Mouse (Mus musculus): ENCODE data around the gene Gm12117.

Gene Gm12117

DNA sequence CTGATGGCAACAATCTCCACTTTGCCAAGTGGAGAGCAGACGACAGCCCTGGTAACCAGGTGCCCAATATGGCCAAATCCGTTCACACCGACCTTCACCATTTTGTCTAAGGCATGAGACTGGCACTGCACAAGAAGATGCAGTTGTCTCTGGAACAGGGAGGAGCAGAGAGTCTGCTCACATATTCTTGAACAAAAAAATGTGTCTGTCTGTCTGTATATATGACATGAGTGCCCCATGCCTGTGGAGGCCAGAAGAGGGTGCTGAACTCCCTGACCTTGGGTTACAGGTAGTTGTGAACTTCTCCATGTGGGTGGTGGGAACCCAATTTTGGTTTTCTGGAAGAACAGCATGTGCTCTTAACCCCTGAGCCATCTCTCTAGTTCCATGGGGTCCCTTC is at the start of gene Gm12117:
Gm12117 (minus strand) TSS at position 101 of the 400 bp plus-strand sequence.
- DNase-seq (ENCODE audit: low read depth, low spot score), result no peak

DNA sequence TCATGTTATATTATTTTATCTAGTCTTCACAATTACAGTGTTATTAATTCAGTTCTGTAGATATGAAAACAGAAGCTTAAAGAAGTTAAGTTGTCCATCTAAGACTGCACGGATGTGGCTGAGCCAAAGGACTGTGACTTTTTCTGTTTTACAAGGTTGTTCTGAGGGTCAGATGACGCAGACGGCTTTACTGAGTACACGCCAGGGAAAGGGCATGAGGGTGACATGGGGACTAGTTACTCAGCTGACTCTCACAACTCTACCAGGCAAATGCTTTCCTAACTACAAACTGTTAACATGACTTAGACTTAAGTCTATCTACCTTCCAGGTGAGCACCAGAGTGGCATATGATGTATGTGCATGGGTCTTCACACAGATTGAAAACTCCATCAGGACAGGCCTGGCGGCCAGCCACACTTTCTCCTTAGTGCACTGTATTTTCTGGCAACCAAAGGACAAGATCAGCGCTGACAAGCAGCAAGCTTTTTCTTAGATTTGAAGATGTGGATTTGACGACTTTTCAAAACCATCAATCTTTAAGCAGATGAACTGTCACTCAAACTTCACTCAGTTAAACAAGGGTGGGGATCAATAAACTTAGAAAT is 42.6 kb upstream of the Gm12117 start:
- no peak for DNase-seq (ENCODE audit: low read depth, low spot score)

DNA sequence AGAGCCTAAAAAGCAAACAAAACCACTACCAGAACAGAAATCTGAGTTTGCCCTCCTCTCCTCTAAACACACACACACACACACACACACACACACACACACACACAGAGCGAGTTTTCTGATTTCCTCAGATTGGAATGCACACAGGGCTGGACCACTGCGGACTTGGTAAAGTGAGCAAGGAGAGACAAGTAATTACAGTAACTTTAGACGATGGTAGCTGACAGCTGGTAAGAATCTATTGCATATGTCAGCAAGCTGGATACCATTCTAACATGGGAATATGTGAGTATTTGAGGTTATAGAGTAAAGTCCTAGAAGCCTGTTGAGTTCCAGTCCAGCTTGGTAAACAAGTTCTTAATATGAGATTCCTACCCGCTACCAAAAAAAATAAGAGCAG is 33.0 kb upstream of the Gm12117 start:
- DNase-seq (ENCODE audit: low read depth, low spot score), result no peak

DNA sequence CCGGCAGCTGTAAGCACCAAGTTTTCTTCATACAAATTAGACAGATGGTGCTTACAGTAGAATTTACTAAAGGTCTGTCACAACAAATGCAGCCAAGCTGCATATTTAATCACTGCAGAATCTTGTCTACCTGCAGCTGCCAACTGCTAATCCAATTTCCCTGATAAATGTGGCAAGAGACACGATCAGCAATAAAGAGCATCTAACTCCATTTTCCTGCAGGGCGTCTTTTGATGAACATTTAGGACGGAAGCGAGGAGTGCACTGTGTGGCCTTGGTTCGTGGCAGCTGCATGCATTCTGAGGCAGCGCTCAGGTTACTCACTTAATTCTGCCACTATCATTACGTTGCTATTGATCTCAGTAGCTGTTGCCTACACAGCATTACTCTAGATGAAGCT is 24.3 kb upstream of the Gm12117 start:
- DNase-seq (ENCODE audit: low read depth, low spot score), result no peak

DNA sequence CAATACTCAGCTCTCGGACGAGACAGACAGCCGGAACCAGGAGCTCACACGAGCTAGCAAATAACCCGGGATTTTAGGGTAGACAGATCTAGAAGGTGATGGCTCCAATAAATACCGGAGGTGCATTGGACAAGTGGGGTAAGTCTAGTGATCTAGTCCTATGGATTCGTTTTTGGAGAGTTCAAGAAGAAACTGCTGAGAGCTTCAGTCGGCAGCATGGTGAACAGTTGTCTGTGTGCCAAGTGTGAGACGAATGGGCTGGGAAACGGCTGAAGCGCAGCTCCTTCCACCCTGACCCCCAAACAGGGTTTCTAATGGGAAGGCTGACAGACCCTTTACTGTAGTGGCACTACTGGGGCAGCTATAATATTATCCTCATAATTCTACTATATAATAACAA is 22.8 kb upstream of the Gm12117 start:
- DNase-seq (ENCODE audit: low read depth, low spot score), result no peak

DNA sequence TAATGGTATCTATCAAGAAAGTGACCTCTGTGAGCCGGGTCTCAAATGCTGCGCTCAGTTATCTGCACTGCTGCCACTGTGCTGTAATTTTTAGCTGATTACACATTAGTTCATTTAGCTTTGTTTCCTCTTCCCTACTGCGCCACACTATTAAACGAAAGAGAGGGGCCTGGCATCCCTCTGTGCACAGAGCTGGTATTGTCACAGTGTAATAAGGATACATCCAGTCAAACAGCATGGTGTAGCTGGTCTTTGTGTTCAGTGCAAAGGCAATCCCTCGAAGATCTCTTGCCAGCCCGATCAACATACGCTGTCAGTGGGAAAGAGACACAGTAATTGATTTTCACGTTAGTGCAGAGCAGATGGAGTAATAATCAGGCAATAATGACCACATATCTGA is 20.6 kb upstream of the Gm12117 start:
- DNase-seq (ENCODE audit: low read depth, low spot score), result no peak

DNA sequence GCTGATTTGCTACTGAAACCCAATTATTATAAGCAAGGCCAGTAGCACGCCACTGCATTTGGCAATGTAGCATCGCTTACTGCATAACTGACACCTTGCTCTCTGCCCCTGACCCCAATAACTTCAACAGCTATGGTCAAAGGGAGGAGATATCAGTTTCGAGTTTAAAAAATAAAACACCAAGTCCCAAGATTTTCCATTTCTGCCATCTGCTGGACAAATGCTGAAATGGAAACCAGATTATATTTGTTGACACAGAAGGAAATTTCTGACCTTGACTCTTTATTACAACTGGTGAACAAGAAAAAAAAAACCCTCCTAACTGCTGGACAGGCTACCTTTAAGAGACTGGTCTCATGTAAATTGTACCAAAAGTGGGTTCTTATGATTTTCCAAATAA is 18.9 kb upstream of the Gm12117 start:
- peak; percentile 4 for DNase-seq (ENCODE audit: low read depth, low spot score)

DNA sequence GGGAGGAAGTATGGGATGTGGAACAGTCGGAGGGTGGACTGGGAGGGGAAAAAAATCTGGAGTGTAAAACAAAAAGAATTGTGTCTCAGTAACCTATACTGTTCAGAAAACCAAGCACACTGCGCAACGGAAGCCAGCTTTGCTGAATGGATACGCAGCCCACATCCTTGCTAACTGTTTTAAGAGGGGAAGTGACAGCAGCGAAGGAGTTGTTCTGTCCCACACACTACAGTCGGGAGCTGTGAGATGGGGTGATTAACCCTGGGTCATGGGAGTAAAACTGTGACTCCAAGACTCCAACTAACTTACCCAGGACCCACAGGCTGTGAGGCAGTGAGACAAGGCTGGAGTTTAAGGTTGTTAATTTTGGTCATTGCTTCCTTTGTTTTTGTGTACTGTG is 17.5 kb upstream of the Gm12117 start:
- no peak for DNase-seq (ENCODE audit: low read depth, low spot score)

DNA sequence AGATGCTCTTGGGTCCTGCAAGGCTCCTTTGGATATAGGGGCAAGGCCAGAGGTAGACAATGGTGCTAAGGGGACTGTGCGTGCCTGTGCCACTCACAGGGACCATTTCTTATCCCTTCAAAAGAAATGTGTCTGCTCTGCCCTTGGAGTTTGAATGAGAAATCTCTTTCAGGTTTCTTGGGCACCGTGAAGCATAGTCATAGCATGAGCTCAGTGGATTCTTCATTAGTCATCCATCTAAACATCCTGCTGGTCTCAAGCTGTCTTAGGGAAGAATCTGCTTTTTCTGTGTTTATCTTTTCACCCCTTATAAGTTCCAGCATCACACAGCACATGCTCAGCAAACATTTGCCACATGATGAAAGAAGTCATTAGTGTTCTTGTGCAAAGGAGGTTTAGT is 2.0 kb upstream of the Gm12117 start:
- no peak for DNase-seq (ENCODE audit: low read depth, low spot score)

DNA sequence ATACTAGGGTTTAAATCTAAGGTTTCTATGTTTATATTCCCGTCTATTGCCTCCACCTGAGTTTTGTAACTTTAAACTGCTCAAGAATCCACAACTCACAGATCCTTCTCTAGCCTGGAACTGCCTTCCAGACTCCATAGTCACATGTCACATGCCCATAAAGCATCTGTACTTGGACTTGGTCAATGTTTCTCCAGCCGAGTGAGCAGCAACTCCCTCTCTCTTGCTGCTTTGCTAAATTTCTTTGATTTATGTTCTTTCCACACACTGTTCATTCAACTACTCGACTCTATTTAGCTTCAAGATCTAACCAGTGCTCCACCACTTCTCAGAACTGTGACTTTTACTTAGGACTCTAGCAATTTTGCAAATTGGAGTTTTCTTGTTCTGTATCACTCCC is 1.7 kb downstream of the Gm12117 start:
- DNase-seq (ENCODE audit: low read depth, low spot score), result no peak

DNA sequence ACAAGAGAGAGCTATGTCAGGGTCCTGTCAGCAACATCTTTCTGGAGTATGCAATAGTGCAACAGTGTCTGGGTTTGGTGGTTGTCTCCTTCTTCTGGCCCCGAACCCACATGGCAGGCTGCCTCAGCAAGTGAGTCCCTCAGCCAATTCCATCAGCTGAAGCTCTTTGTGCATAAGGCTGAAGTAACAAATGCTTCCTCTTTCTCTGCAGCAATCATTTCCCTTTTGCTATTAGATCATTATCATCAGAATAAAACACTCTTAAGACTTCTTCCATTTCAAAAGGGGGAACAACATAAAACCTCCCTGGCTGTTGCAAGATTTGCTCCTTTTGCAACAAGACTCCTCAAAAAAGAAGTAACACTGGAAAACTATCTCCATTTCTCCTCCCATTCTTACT is 2.2 kb downstream of the Gm12117 start:
- DNase-seq (ENCODE audit: low read depth, low spot score), result no peak

DNA sequence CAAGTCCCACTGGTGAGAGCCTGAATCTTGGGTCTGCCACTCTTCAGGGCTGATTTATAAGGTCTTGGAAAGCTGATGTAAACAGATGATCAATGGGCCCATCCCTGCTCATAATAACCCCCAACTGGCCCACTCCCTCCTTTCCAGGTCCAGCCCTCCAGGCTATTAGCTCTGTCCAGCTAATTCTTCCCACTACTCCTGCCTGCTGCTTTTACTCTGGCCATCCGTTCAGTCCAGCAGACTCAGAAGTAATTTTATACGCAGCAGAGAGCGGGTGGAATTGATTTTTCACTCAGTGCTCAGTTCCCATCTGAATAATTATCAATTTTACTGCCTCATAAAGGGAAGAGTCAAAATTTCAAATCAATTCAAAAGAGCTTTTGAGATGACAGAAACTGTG is 36.2 kb downstream of the Gm12117 start:
- no peak for DNase-seq (ENCODE audit: low read depth, low spot score)

DNA sequence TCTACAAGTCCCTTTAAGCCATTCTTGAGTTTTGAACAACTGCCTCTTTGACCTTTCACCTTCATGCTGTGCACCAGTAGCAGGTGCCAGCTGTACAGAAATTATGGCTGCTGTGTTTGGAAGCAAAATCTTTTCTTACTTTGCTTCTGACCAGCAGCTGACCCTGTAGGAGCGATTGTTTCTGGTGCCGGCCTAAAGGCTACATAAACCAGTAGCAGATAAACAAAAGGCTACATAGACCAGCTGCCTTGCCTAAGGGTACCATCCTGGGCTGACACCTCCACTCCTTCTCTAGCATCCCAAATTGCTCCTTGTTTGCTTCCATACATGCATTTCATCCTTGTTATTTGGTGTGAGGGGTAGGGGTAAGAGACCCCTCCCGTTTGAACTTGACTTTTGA is 42.4 kb downstream of the Gm12117 start:
- no peak for DNase-seq (ENCODE audit: low read depth, low spot score)

DNA sequence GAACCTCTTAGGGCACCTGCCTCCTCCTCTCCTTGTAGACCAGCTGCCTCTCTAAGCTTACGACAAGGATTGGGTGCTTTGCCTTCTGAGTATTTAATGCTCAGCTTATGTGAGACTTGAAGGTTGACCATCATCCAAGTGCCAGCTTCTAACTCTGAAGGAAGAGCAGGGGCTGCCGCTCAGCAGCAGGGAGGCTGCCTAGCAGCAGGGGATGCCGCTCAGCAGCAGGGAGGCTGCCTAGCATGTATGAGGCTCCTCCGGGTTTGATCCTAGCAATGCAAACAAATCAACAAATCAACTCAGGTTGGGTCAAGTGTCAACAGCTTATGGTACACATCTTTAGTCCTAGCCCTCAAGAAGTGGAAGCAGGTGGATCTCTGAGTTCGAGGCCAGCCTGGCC is 44.5 kb downstream of the Gm12117 start:
- DNase-seq (ENCODE audit: low read depth, low spot score), result no peak

DNA sequence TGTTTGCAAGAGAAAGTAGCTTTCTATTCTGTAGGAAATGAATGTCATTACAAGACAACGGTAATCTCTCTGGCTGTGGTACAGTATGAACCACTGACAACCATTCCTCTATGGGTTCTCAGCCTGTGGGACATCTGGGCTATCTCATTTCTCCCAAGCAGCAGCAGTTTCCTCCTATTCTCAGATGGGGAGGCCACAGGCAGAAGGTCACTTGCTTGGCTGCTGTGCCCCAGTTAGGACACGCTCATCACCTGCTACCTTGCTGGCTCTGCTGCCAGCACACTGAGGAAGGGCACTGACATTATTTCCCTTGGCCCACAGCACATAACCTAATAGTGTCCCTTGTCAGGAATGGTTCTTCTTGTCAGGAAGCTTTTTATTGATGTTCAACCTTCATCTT is 48.4 kb downstream of the Gm12117 start:
- no peak for DNase-seq (ENCODE audit: low read depth, low spot score)

DNA sequence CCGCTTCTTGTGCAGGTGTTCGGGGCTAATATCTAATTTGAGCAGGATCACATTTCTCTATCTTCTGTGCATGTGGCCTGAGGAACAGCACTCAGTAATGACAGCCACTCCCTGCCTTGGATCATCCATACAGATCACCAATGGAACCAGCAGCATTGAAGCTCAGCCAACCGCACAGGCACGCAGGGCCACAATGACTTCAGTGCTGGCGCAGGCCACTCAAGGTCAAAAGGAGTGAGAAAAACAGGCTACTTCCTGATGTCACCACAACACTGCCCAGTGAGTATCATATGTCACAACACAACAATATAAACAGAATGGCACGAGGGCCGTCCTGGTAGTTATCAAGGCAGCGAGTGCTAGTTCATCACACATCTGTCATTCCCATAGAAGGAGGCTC is 50.0 kb downstream of the Gm12117 start:
- DNase-seq (ENCODE audit: low read depth, low spot score), result no peak

Measured in retina, postnatal 7 days (tissue).